Mouse (Mus musculus) stomach, embryonic 16.5 days (tissue): ENCODE results near the gene Tead4. TPM values are rescaled to one million over a fixed set of nuclear protein-coding genes. Genes with fewer than 3 reads are reported as not detected.
"Not testable (repeated sequence)": the region's sequence is repeated elsewhere in the genome, so short reads cannot be mapped to it uniquely, and the experiment has no call there.

ENCODE experiments used
- ATAC-seq: fragments of 200-750 bp; cut with Nextera tagmentation; 2 replicates; pipeline ENCODE4 v1.8.0; 2017; ENCODE audit warnings: moderate number of reproducible peaks, moderate TSS enrichment; ENCODE audit not compliant: insufficient read depth, low FRiP score
- H3K27ac ChIP-seq: fragments of 300-500 bp; sonication (generic); 2 replicates; pipeline ENCODE4 v1.5.1; 2014; ENCODE audit warnings: low read length
- H3K27me3 ChIP-seq: fragments of 300-500 bp; sonication (generic); 2 replicates; pipeline ENCODE4 v1.6.1; 2014; ENCODE audit warnings: low read length, control low read depth, mixed read lengths; ENCODE audit not compliant: control insufficient read depth, insufficient read depth
- H3K36me3 ChIP-seq: fragments of 300-500 bp; sonication (generic); 2 replicates; pipeline ENCODE4 v1.6.1; 2014; ENCODE audit warnings: low read length; ENCODE audit not compliant: control insufficient read depth, insufficient read depth
- H3K4me1 ChIP-seq: fragments of 300-500 bp; sonication (generic); 2 replicates; pipeline ENCODE4 v1.6.1; 2014; ENCODE audit warnings: low read length, control low read depth, mixed read lengths; ENCODE audit not compliant: control insufficient read depth, insufficient read depth
- H3K4me2 ChIP-seq: fragments of 300-500 bp; sonication (generic); 2 replicates; pipeline ENCODE4 v1.6.1; 2014; ENCODE audit warnings: low read depth, low read length, mixed read lengths
- H3K4me3 ChIP-seq: fragments of 300-500 bp; sonication (generic); replicated peaks from 2 replicates; pipeline ENCODE4 v1.5.1; 2014; ENCODE audit warnings: mild to moderate bottlenecking, low read length
- H3K9ac ChIP-seq: fragments of 300-500 bp; sonication (generic); 2 replicates; pipeline ENCODE4 v1.6.1; 2014; ENCODE audit warnings: low read length
- H3K9me3 ChIP-seq: fragments of 300-500 bp; sonication (generic); replicated peaks from 2 replicates; pipeline ENCODE4 v1.6.1; 2016; ENCODE audit warnings: low read length, control low read depth; ENCODE audit not compliant: control insufficient read depth
- WGBS: fragments of 180-500 bp; shearing (Covaris S2); extraction: QIAGEN DNeasy Blood & Tissue Kit; methylation state at CpG from one replicate; pipeline ENCODE4 v1.1.7; 2014; 5-methylcytosine and 5-hydroxymethylcytosine counted together
- polyA plus RNA-seq: library from polyadenylated mRNA; unstranded; fragments of >200 nt; fragmentation: Nextera tagmentation; extraction: Ambion mirVana; gene quantifications from 2 replicates; pipeline ENCODE4 v1.2.1, GENCODE M21; 2015

The Tead4 gene
- polyA plus RNA-seq, 1 experiment from 2014 or later = 2.0 TPM

GRCm38 (mm10) chr6:128234206-128234605 is 66.4 kb downstream of the Tead4 start:
- 36% methylated on average over 5 of the region's 5 CpGs for WGBS
- Histone ChIP-seq H3K9me3 (no peaks in the 10 kb centered on the region), H3K4me1 (no peaks in the 10 kb centered on the region), H3K36me3 (no peaks in the 10 kb centered on the region), H3K4me2 (no peak overlapping the region), H3K9ac (no peak overlapping the region), H3K4me3 (no peak overlapping the region), H3K27me3 (no peaks in the 10 kb centered on the region), H3K27ac (no peak overlapping the region)
- no peak for ATAC-seq

- Histone ChIP-seq H3K36me3 (no peaks in the 10 kb centered on the region), H3K27me3 (no peaks in the 10 kb centered on the region), H3K4me3 (no peak overlapping the region), H3K9me3 (no peaks in the 10 kb centered on the region), H3K4me1 (no peaks in the 10 kb centered on the region), H3K4me2 (no peak overlapping the region), H3K27ac (no peak overlapping the region), H3K9ac (no peak overlapping the region)
- 76% methylated on average over 7 of the region's 7 CpGs for WGBS
- no peak for ATAC-seq
These were observed 68.4 kb downstream of the Tead4 start for GRCm38 (mm10) chr6:128232216-128232615.

GRCm38 (mm10) chr6:128231741-128232140 is 68.9 kb downstream of the Tead4 start:
- WGBS = 84% methylated on average over 3 of the region's 3 CpGs
- no peak for ATAC-seq
- H3K36me3 ChIP-seq = no peaks in the 10 kb centered on the region
- no peak overlapping the region for H3K4me2 ChIP-seq
- H3K27me3 ChIP-seq = no peaks in the 10 kb centered on the region
- H3K9ac ChIP-seq = no peak overlapping the region
- H3K9me3 ChIP-seq = no peaks in the 10 kb centered on the region
- H3K4me3 ChIP-seq = no peak overlapping the region
- no peaks in the 10 kb centered on the region for H3K4me1 ChIP-seq
- H3K27ac ChIP-seq = no peak overlapping the region

GRCm38 (mm10) chr6:128227438-128228017 is 73.1 kb downstream of the Tead4 start:
- Histone ChIP-seq H3K4me1 (no peaks in the 10 kb centered on the region), H3K9ac (no peak overlapping the region), H3K9me3 (no peaks in the 10 kb centered on the region), H3K4me2 (no peak overlapping the region), H3K27ac (no peak overlapping the region), H3K4me3 (no peak overlapping the region), H3K36me3 (no peaks in the 10 kb centered on the region), H3K27me3 (no peaks in the 10 kb centered on the region)
- ATAC-seq = peak; percentile 59; the same call in 1 of the 2 replicates
- 35% methylated on average over 8 of the region's 8 CpGs for WGBS

GRCm38 (mm10) chr6:128226941-128227340 is 73.7 kb downstream of the Tead4 start:
- Histone ChIP-seq H3K4me1 (no peaks in the 10 kb centered on the region), H3K9ac (no peak overlapping the region), H3K27me3 (no peaks in the 10 kb centered on the region), H3K4me3 (no peak overlapping the region), H3K4me2 (no peak overlapping the region), H3K9me3 (no peaks in the 10 kb centered on the region), H3K27ac (no peak overlapping the region), H3K36me3 (no peaks in the 10 kb centered on the region)
- no peak for ATAC-seq
- WGBS = 78% methylated on average over 3 of the region's 3 CpGs

GRCm38 (mm10) chr6:128225846-128226176 is 74.8 kb downstream of the Tead4 start:
- Histone ChIP-seq H3K27me3 (no peaks in the 10 kb centered on the region), H3K4me1 (no peaks in the 10 kb centered on the region), H3K4me3 (no peak overlapping the region), H3K9me3 (no peaks in the 10 kb centered on the region), H3K36me3 (no peaks in the 10 kb centered on the region), H3K9ac (no peak overlapping the region), H3K27ac (no peak overlapping the region), H3K4me2 (no peak overlapping the region)
- 67% methylated on average over 1 of the region's 1 CpGs for WGBS
- ATAC-seq = no peak

GRCm38 (mm10) chr6:128225009-128225845 is 75.4 kb downstream of the Tead4 start:
- H3K4me3 ChIP-seq = no peak overlapping the region
- H3K36me3 ChIP-seq = no peaks in the 10 kb centered on the region
- no peaks in the 10 kb centered on the region for H3K9me3 ChIP-seq
- no peak overlapping the region for H3K4me2 ChIP-seq
- H3K9ac ChIP-seq = no peak overlapping the region
- H3K4me1 ChIP-seq = no peaks in the 10 kb centered on the region
- no peak overlapping the region for H3K27ac ChIP-seq
- ATAC-seq = no peak
- WGBS = 50% methylated on average over 4 of the region's 4 CpGs
- no peaks in the 10 kb centered on the region for H3K27me3 ChIP-seq

- H3K4me2 ChIP-seq = no peak overlapping the region
- no peak overlapping the region for H3K9ac ChIP-seq
- no peaks in the 10 kb centered on the region for H3K9me3 ChIP-seq
- H3K27me3 ChIP-seq = no peaks in the 10 kb centered on the region
- no peak overlapping the region for H3K27ac ChIP-seq
- no peaks in the 10 kb centered on the region for H3K36me3 ChIP-seq
- H3K4me3 ChIP-seq = no peak overlapping the region
- H3K4me1 ChIP-seq = no peaks in the 10 kb centered on the region
- ATAC-seq = no peak
These were observed 77.5 kb downstream of the Tead4 start for GRCm38 (mm10) chr6:128223159-128223558.

GRCm38 (mm10) chr6:128215004-128215403 is 85.6 kb downstream of the Tead4 start:
- H3K4me3 ChIP-seq, H3K9ac ChIP-seq, ATAC-seq, H3K27me3 ChIP-seq, H3K36me3 ChIP-seq, H3K27ac ChIP-seq, H3K4me1 ChIP-seq, H3K9me3 ChIP-seq, H3K4me2 ChIP-seq: not testable (repeated sequence)
- 81% methylated on average over 4 of the region's 4 CpGs for WGBS
